In the genomic region with DNA sequence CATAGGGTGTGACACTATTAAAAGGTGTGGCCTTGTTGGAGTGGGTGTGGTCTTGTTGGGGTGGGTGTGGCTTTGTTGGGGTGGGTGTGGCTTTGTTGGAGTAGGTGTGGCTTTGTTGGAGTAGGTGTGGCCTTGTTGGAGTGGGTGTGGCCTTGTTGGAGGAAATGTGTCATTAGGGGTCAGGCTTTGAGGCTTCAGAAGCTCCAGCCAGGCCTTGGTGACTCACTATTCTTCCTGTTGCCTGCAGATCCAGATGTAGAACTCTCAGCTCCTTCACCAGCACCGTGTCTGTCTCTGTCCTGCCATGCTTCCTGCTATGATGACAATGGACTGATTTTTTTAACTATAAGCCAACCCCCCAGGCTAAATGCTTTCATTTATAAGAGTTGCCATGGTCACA, we compare ENCODE assay signal across 13 mouse cellular contexts. TPM values are rescaled to one million over a fixed set of nuclear protein-coding genes. Genes with fewer than 3 reads are reported as not detected.
A peak's percentile ranks its signal among the peaks of the same experiment; 100 is the strongest.
DNase-seq lines count a peak whose midpoint lies in the region; ATAC-seq and TF ChIP-seq lines count a peak whose summit lies in the region.
"Had no signal": no experiment of that assay in that cellular context is flagged by ENCODE, and none has a peak within 500 bp of the region (broad histone marks: within the 10 kb centered on the region; RNA-seq: fewer than 3 reads in every experiment).

No protein-coding gene starts in this region.

- peaks cover 7% of the 10 kb centered on the region for H3K27me3 ChIP-seq in hindbrain, embryonic 10.5 days (ENCODE audit: insufficient read depth, poor library complexity, severe bottlenecking)
- H3K27me3 ChIP-seq in hindbrain, embryonic 14.5 days (ENCODE audit: control insufficient read depth, insufficient read depth, low read length) = no peaks in the 10 kb centered on the region
- H3K27me3 ChIP-seq in MEL (ENCODE audit: control insufficient read depth in 1 of 2, insufficient read depth in 2 of 2, low read length in 2 of 2) = no peaks in the 10 kb centered on the region

- 61% methylated on average over 1 of the region's 1 CpGs for WGBS in hindbrain, embryonic 10.5 days
- WGBS in hindbrain, embryonic 14.5 days = 43% methylated on average over 1 of the region's 1 CpGs

- ATAC-seq in hindbrain, embryonic 14.5 days (ENCODE audit: low FRiP score) = no peak

- no peak overlapping the region for H3K4me3 ChIP-seq in hindbrain, embryonic 10.5 days
- no peak overlapping the region for H3K4me3 ChIP-seq in hindbrain, embryonic 14.5 days (replicated peaks; ENCODE audit: low read length)
- H3K4me3 ChIP-seq in MEL (ENCODE audit: control insufficient read depth in 1 of 2, insufficient read depth in 1 of 2, low read depth in 2 of 2, low read length in 2 of 2) = no peak overlapping the region
- no peak overlapping the region for H3K4me3 ChIP-seq in embryonic fibroblast, embryonic 13.5 days (ENCODE audit: insufficient read depth, low read length)
- H3K4me3 ChIP-seq: left cerebral cortex, adult 2 months; midbrain, embryonic 15.5 days had no signal

- peaks cover 6% of the 10 kb centered on the region; the same call in 1 of the 2 replicates for H3K9me3 ChIP-seq in hindbrain, embryonic 10.5 days
- H3K9me3 ChIP-seq in hindbrain, embryonic 14.5 days (ENCODE audit: control insufficient read depth, low read length) = no peaks in the 10 kb centered on the region
- H3K9me3 ChIP-seq in MEL (replicated peaks; ENCODE audit: insufficient read depth, low read length) = no peaks in the 10 kb centered on the region
- H3K9me3 ChIP-seq: midbrain, embryonic 15.5 days had no signal

- no peaks in the 10 kb centered on the region for H3K36me3 ChIP-seq in hindbrain, embryonic 10.5 days
- no peaks in the 10 kb centered on the region for H3K36me3 ChIP-seq in hindbrain, embryonic 14.5 days (replicated peaks; ENCODE audit: control insufficient read depth, insufficient read depth)
- peaks cover 0 to 3% of the 10 kb centered on the region in 2 experiments; a peak in 2 of 4 replicates for H3K36me3 ChIP-seq in MEL (ENCODE audit: control insufficient read depth in 1 of 2, insufficient read depth in 2 of 2, low read length in 2 of 2)
- H3K36me3 ChIP-seq: midbrain, embryonic 15.5 days had no signal

- no peak overlapping the region for H3K9ac ChIP-seq in hindbrain, embryonic 14.5 days
- H3K9ac ChIP-seq in MEL (ENCODE audit: control insufficient read depth, low read depth, low read length, poor library complexity, severe bottlenecking) = no peak overlapping the region
- H3K9ac ChIP-seq: lung, embryonic 14.5 days; midbrain, embryonic 15.5 days had no signal

- no peak for TF ChIP-seq RAD21 in MEL (IDR thresholded peaks at IDR 0.05; ENCODE audit: low read depth, low read length)

- no peak for TF ChIP-seq EP300 in MEL (IDR thresholded peaks at IDR 0.05; ENCODE audit: low read depth in 1 of 2, low read length in 2 of 2)

- H3K4me1 ChIP-seq in hindbrain, embryonic 10.5 days (replicated peaks) = peaks cover 65% of the 10 kb centered on the region
- H3K4me1 ChIP-seq in hindbrain, embryonic 14.5 days (replicated peaks; ENCODE audit: control insufficient read depth, insufficient read depth, low read length) = peaks cover 25% of the 10 kb centered on the region
- no peaks in the 10 kb centered on the region; a peak in 2 of 4 replicates for H3K4me1 ChIP-seq in MEL (ENCODE audit: control insufficient read depth in 1 of 2, insufficient read depth in 2 of 2, low read length in 2 of 2)
- H3K4me1 ChIP-seq in embryonic fibroblast, embryonic 13.5 days (ENCODE audit: control insufficient read depth, insufficient read depth, low read length) = peaks cover 3% of the 10 kb centered on the region

- no peak for DNase-seq in hindbrain, embryonic 10.5 days (ENCODE audit: low spot score)
- no peak for DNase-seq in hindbrain, embryonic 14.5 days (ENCODE audit: low spot score)
- DNase-seq in 3T3-L1 (ENCODE audit: low read depth, low spot score) = peak; percentile 87
- DNase-seq in MEL (ENCODE audit: low read depth, low spot score) = peak; percentile 55
- DNase-seq in left cerebral cortex, postnatal 36 days (ENCODE audit: low spot score in 2 of 2) = no peak
- no peak for DNase-seq in left cerebral cortex, postnatal 4 days
- DNase-seq in retina, embryonic 14.5 days (ENCODE audit: low spot score) = no peak
- DNase-seq: cerebellum, adult 11 months; lung, embryonic 14.5 days; spleen, adult 18-20 months had no signal

- H3K79me2 ChIP-seq in MEL (ENCODE audit: control insufficient read depth, insufficient read depth, low read length, poor library complexity) = no peaks in the 10 kb centered on the region

- intact Hi-C loops in left cerebral cortex, postnatal 36 days (cut with DNase I) = no loop called here
- intact Hi-C loops in left cerebral cortex, postnatal 4 days (cut with DNase I) = loop anchor here (5.0 kb wide), 1 partner anchor 368 kb away; no protein-coding TSS in a partner anchor

- peak overlapping the region; percentile 10; the same call in 1 of the 2 replicates for H3K27ac ChIP-seq in hindbrain, embryonic 10.5 days
- H3K27ac ChIP-seq in hindbrain, embryonic 14.5 days = no peak overlapping the region
- H3K27ac ChIP-seq in MEL (ENCODE audit: control insufficient read depth, low read depth, low read length) = no peak overlapping the region
- H3K27ac ChIP-seq in embryonic fibroblast, embryonic 13.5 days (ENCODE audit: insufficient read depth, low read length) = peak overlapping the region; percentile 1; the same call in 1 of the 2 replicates

- no peak overlapping the region for H3K4me2 ChIP-seq in hindbrain, embryonic 14.5 days (replicated peaks)
- H3K4me2 ChIP-seq: lung, embryonic 14.5 days; midbrain, embryonic 15.5 days had no signal

- TF ChIP-seq POLR2A in MEL (IDR thresholded peaks at IDR 0.05; ENCODE audit: control insufficient read depth in 1 of 2, insufficient read depth in 1 of 2, low read depth in 1 of 2, low read length in 2 of 2, poor library complexity in 1 of 2) = no peak
- no peak for TF ChIP-seq POLR2A in embryonic fibroblast, embryonic 13.5 days (IDR thresholded peaks at IDR 0.05; ENCODE audit: low read depth, low read length)

- TF ChIP-seq CTCF in MEL (IDR thresholded peaks at IDR 0.05 in 2 of 3, conservative IDR thresholded peaks at IDR 0.05 in 1 of 3; ENCODE audit: control insufficient read depth in 1 of 3, insufficient read depth in 1 of 3, low read depth in 2 of 3, low read length in 3 of 3, poor library complexity in 1 of 3, severe bottlenecking in 1 of 3) = no peak
- TF ChIP-seq CTCF in embryonic fibroblast, embryonic 13.5 days (IDR thresholded peaks at IDR 0.05; ENCODE audit: borderline replicate concordance, insufficient read depth, low read length) = no peak

TF ChIP-seq in MEL, 35 proteins besides CTCF, POLR2A, EP300 and RAD21:
- no peak for TF ChIP-seq KAT2A (conservative IDR thresholded peaks at IDR 0.05; ENCODE audit: low read depth, low read length)

RNA-seq across cellular contexts. Expression of a gene that starts 19.8 kb away (rescaled TPM):
- polyA plus RNA-seq in hindbrain, embryonic 10.5 days (2016; fragmentation: Nextera tagmentation; extraction: Ambion mirVana) = 10.2 and 11.6 TPM in 2 replicates
- polyA plus RNA-seq in hindbrain, embryonic 14.5 days (2014; fragmentation: Nextera tagmentation; extraction: Ambion mirVana) = 18.2 and 18.5 TPM in 2 replicates
- 25.5 and 33.0 TPM in 2 replicates for total RNA-seq in MEL (2012; rRNA removed)
- polyA plus RNA-seq in MEL (2012; ENCODE audit: insufficient read depth in 1 of 2, insufficient read length in 2 of 2, low read depth in 1 of 2, low replicate concordance in 2 of 2, missing spikeins in 1 of 2) = 10 to 100 TPM in 1 of 2 experiments, not detected in 1; 46.0 TPM
- polyA plus RNA-seq in embryonic fibroblast, embryonic 13.5 days (2011; ENCODE audit: insufficient read length, low read depth, missing spikeins) = 47.1 and 66.1 TPM in 2 replicates
- 10 to 100 TPM; 33.4 to 34.7 TPM for total RNA-seq in left cerebral cortex, postnatal 36 days (2021)
- 10 to 100 TPM; 24.3 to 27.2 TPM for total RNA-seq in left cerebral cortex, postnatal 4 days (2021)

Comparison
In these comparisons a context has a peak if more than half of its experiments do, and no peak if none do; other contexts are left out.
1. H3K27ac ChIP-seq: peak in hindbrain, embryonic 10.5 days (single experiment) and embryonic fibroblast, embryonic 13.5 days (single experiment); none in hindbrain, embryonic 14.5 days (single experiment) and MEL (single experiment).
2. DNase-seq: peak in 3T3-L1 (single experiment) and MEL (single experiment); none in hindbrain, embryonic 10.5 days (single experiment), hindbrain, embryonic 14.5 days (single experiment), left cerebral cortex, postnatal 36 days (0 of 2), left cerebral cortex, postnatal 4 days (single experiment) and retina, embryonic 14.5 days (single experiment).